ENCODE assay signal across 10 mouse cellular contexts in the genomic region with DNA sequence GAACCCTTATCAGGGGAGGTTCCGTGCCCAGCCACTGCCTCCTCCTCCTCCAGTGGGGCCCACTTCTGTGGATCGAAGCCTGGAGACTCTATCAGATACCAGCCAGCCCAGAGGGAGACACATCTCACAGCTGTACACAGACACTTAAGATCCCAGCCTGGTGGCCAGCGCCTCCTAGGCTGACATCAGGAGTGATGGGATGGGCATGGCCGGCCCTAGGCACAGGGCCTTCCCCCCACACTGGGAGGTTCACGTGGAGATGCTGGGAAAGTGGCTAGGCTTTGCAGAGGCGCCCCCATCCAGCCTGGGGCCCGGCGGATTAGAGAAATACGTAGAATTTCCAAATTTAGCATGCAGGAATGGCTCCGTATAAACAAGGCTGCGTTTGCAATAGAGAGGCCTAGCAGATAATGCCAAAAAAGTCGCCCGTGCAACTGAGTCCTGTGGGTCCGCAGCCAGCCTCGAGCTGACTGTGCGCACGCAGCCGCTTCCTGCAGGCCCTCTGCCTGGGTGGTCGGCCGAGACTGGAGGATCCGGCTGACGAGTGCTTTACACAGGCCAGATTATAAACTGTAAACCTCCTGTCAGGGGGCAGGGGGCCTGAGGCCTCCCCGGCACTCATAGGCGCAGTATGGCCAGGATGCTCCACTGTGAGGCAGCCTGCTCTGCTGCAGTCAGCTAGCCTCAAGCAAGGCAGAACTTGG.
DNase-seq lines count a peak whose midpoint lies in the region; ATAC-seq and TF ChIP-seq lines count a peak whose summit lies in the region.
"Had no signal": no experiment of that assay in that cellular context is flagged by ENCODE, and none has a peak within 500 bp of the region (broad histone marks: within the 10 kb centered on the region; RNA-seq: fewer than 3 reads in every experiment).

No protein-coding gene starts in this region.

- no peaks in the 10 kb centered on the region for H3K36me3 ChIP-seq in heart, embryonic 12.5 days
- H3K36me3 ChIP-seq in heart, adult 2 months (ENCODE audit: control insufficient read depth, insufficient read depth, low read length) = no peaks in the 10 kb centered on the region
- no peaks in the 10 kb centered on the region for H3K36me3 ChIP-seq in lung, embryonic 15.5 days
- H3K36me3 ChIP-seq in limb, embryonic 10.5 days = no peaks in the 10 kb centered on the region
- no peaks in the 10 kb centered on the region for H3K36me3 ChIP-seq in stomach, embryonic 14.5 days (ENCODE audit: control insufficient read depth, insufficient read depth, low read length)

- peak overlapping the region; percentile 26 for H3K4me2 ChIP-seq in heart, embryonic 12.5 days
- H3K4me2 ChIP-seq in lung, embryonic 15.5 days = peak overlapping the region; percentile 14; the same call in 1 of the 2 replicates
- H3K4me2 ChIP-seq in stomach, embryonic 14.5 days (replicated peaks; ENCODE audit: low read depth, low read length) = no peak overlapping the region
- H3K4me2 ChIP-seq: hindbrain, embryonic 14.5 days had no signal

- no peak for TF ChIP-seq POLR2A in heart, adult 2 months (IDR thresholded peaks at IDR 0.05; ENCODE audit: insufficient read depth, low read depth, low read length)

- no peaks in the 10 kb centered on the region for H3K79me2 ChIP-seq in heart, adult 2 months (replicated peaks; ENCODE audit: control insufficient read depth, insufficient read depth, low read length)

- peaks cover 9% of the 10 kb centered on the region for H3K9me3 ChIP-seq in heart, embryonic 12.5 days (replicated peaks)
- no peaks in the 10 kb centered on the region for H3K9me3 ChIP-seq in lung, embryonic 15.5 days
- H3K9me3 ChIP-seq in limb, embryonic 10.5 days (replicated peaks) = no peaks in the 10 kb centered on the region
- no peaks in the 10 kb centered on the region for H3K9me3 ChIP-seq in stomach, embryonic 14.5 days (ENCODE audit: control insufficient read depth, low read depth, low read length)

- H3K4me3 ChIP-seq in heart, embryonic 12.5 days = no peak overlapping the region
- no peak overlapping the region for H3K4me3 ChIP-seq in heart, adult 2 months
- H3K4me3 ChIP-seq in lung, embryonic 15.5 days = no peak overlapping the region
- no peak overlapping the region for H3K4me3 ChIP-seq in limb, embryonic 10.5 days
- no peak overlapping the region for H3K4me3 ChIP-seq in stomach, embryonic 14.5 days (ENCODE audit: low read depth, low read length)

- no peak for TF ChIP-seq EP300 in heart, adult 2 months (IDR thresholded peaks at IDR 0.05; ENCODE audit: insufficient read depth, low read depth, low read length)

- intact Hi-C loops in heart, adult 2 months (cut with DNase I) = no loop called here

- H3K27me3 ChIP-seq in heart, embryonic 12.5 days (replicated peaks) = peaks cover 72% of the 10 kb centered on the region
- H3K27me3 ChIP-seq in heart, adult 2 months (ENCODE audit: control insufficient read depth, insufficient read depth, low read length) = peaks cover 7% of the 10 kb centered on the region; the same call in 1 of the 2 replicates
- H3K27me3 ChIP-seq in lung, embryonic 15.5 days = no peaks in the 10 kb centered on the region
- peaks cover 88% of the 10 kb centered on the region for H3K27me3 ChIP-seq in limb, embryonic 10.5 days (ENCODE audit: low read depth, poor library complexity, severe bottlenecking)
- no peaks in the 10 kb centered on the region for H3K27me3 ChIP-seq in stomach, embryonic 14.5 days (ENCODE audit: control insufficient read depth, insufficient read depth, low read length)

- ATAC-seq in heart, embryonic 12.5 days (ENCODE audit: insufficient number of reproducible peaks, low FRiP score) = 0 out of 2 replicates have a peak, but pooled peaks have one; percentile 15
- ATAC-seq in lung, embryonic 15.5 days (ENCODE audit: borderline replicate concordance, extremely low read depth, low FRiP score, low TSS enrichment) = peak; percentile 87
- peak; percentile 83 for ATAC-seq in stomach, embryonic 14.5 days (ENCODE audit: insufficient number of reproducible peaks, insufficient read depth, low FRiP score, low read depth)

- WGBS in heart, embryonic 12.5 days = 27% methylated on average over 24 of the region's 24 CpGs
- 44% methylated on average over 24 of the region's 24 CpGs for WGBS in heart, adult 2 months
- WGBS in lung, embryonic 15.5 days = 25% methylated on average over 24 of the region's 24 CpGs
- WGBS in limb, embryonic 10.5 days = 42% methylated on average over 24 of the region's 24 CpGs
- WGBS in stomach, embryonic 14.5 days = 23% methylated on average over 24 of the region's 24 CpGs

- no peak overlapping the region for H3K27ac ChIP-seq in heart, embryonic 12.5 days (ENCODE audit: poor library complexity, severe bottlenecking)
- no peak overlapping the region for H3K27ac ChIP-seq in heart, adult 2 months
- peak overlapping the region; percentile 97 for H3K27ac ChIP-seq in lung, embryonic 15.5 days
- H3K27ac ChIP-seq in limb, embryonic 10.5 days = peak overlapping the region; percentile 14; the same call in 1 of the 2 replicates
- H3K27ac ChIP-seq in stomach, embryonic 14.5 days (ENCODE audit: low read length) = peak overlapping the region; percentile 84
- H3K27ac ChIP-seq: hindbrain, embryonic 14.5 days had no signal

- TF ChIP-seq CTCF in heart, adult 2 months (IDR thresholded peaks at IDR 0.05) = no peak

- H3K9ac ChIP-seq in heart, embryonic 12.5 days = peak overlapping the region; percentile 65
- no peak overlapping the region for H3K9ac ChIP-seq in heart, adult 2 months (ENCODE audit: low read depth, low read length)
- H3K9ac ChIP-seq in lung, embryonic 15.5 days = no peak overlapping the region
- no peak overlapping the region for H3K9ac ChIP-seq in stomach, embryonic 14.5 days (replicated peaks; ENCODE audit: low read depth, low read length)
- H3K9ac ChIP-seq: hindbrain, embryonic 14.5 days had no signal

- DNase-seq in heart, adult 2 months = no peak
- no peak for DNase-seq in lung, postnatal 25 days (ENCODE audit: low spot score)
- DNase-seq in limb, embryonic 10.5 days (ENCODE audit: low spot score) = no peak
- DNase-seq in layer of hippocampus, adult 9-11 months = no peak
- no peak for DNase-seq in natural killer cell, adult 2 months (ENCODE audit: low spot score in 2 of 2)
- DNase-seq: adrenal gland, adult 2 months had no signal

- H3K4me1 ChIP-seq in heart, embryonic 12.5 days (replicated peaks) = peaks cover 20% of the 10 kb centered on the region
- H3K4me1 ChIP-seq in heart, adult 2 months (ENCODE audit: control insufficient read depth, insufficient read depth, low read length) = no peaks in the 10 kb centered on the region
- H3K4me1 ChIP-seq in lung, embryonic 15.5 days = peaks cover 45% of the 10 kb centered on the region
- peaks cover 15% of the 10 kb centered on the region for H3K4me1 ChIP-seq in limb, embryonic 10.5 days
- H3K4me1 ChIP-seq in stomach, embryonic 14.5 days (ENCODE audit: control insufficient read depth, insufficient read depth, low read length) = peaks cover 19% of the 10 kb centered on the region

Comparison
In these comparisons a context has a peak if more than half of its experiments do, and no peak if none do; other contexts are left out.
1. ATAC-seq: peak in every context shown above with its lines; median percentile 87 in lung, embryonic 15.5 days; 83 in stomach, embryonic 14.5 days; 15 in heart, embryonic 12.5 days.
2. H3K27ac ChIP-seq: peak in lung, embryonic 15.5 days (single experiment), limb, embryonic 10.5 days (single experiment) and stomach, embryonic 14.5 days (single experiment); none in heart, embryonic 12.5 days (single experiment) and heart, adult 2 months (single experiment).